8 mouse cellular contexts compared by ENCODE assay signal in the genomic region with DNA sequence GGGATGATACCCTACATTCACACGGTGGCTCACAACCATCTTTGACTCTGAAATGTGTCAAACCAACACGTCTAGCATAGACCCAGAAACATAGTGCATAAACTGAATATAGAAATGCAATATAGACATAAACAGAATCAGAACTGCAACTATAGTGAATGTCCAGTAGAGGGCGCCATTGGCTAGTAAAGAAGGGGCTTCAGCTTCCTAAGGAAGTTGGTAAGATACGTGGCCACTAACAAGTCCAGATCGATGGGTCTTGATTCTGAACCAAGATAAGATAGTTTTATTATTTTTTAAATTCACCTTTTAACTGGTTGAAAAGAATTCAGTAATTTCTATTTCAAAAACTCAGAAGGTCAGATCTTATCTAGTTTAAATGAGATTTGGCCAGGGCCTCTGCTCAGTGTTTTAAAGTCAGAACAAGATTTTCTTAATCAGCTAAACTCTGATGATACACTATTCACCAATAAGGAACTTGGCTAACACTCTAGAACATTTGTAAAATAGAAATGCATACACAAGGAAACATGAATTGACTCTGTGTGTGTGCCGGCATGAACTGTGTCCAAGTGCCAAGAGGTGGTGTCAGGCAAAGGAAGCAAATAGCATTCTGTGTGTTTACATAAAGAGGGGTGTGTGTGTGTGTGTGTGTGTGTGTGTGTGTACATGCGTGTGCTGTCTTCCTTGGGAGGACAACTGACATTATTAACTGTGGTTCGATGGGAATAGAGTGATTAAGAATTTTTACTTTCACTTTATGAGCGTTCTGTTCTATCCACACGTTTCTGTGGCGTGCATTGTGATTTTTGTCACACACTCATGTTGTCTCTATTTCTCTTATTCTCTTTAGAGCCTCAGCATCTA. TPM values are rescaled to one million over a fixed set of nuclear protein-coding genes. Genes with fewer than 3 reads are reported as not detected.
A peak's percentile ranks its signal among the peaks of the same experiment; 100 is the strongest.
DNase-seq lines count a peak whose midpoint lies in the region; ATAC-seq lines count a peak whose summit lies in the region.

No protein-coding gene starts in this region.

- DNase-seq in left cerebral cortex, adult 18-20 months (ENCODE audit: low spot score in 2 of 2) = peak; percentile 47 to 66
- DNase-seq in left cerebral cortex, adult 11 months (ENCODE audit: low spot score) = no peak
- peak; percentile 68 for DNase-seq in Muller cell, postnatal 12 days (ENCODE audit: inconsistent ontology term)
- peak; percentile 71 to 83 for DNase-seq in cerebellum, postnatal 10 days
- peak; percentile 62 for DNase-seq in limb, embryonic 11.5 days (ENCODE audit: low spot score)
- peak; percentile 86 for DNase-seq in midbrain, embryonic 14.5 days
- DNase-seq in thymus, postnatal 14 days = peak; percentile 66

- H3K27ac ChIP-seq in heart, embryonic 16.5 days (ENCODE audit: low read length) = no peak overlapping the region
- no peak overlapping the region for H3K27ac ChIP-seq in limb, embryonic 11.5 days (replicated peaks; ENCODE audit: low read depth, low read length)
- no peak overlapping the region for H3K27ac ChIP-seq in midbrain, embryonic 14.5 days (replicated peaks; ENCODE audit: low read depth, low read length)

- ATAC-seq in heart, embryonic 16.5 days (replicated peaks; ENCODE audit: extremely low read depth, insufficient read depth, low FRiP score) = 0 out of 2 replicates have a peak, but pooled peaks have one; percentile 37
- no peak for ATAC-seq in limb, embryonic 11.5 days (ENCODE audit: insufficient number of reproducible peaks, low FRiP score, low TSS enrichment, low read depth)
- ATAC-seq in midbrain, embryonic 14.5 days (ENCODE audit: low FRiP score, low TSS enrichment) = no peak

- peak overlapping the region; percentile 54 for H3K4me2 ChIP-seq in heart, embryonic 16.5 days (ENCODE audit: low read depth, low read length)
- no peak overlapping the region for H3K4me2 ChIP-seq in limb, embryonic 11.5 days (ENCODE audit: low read depth, severe bottlenecking)
- no peak overlapping the region for H3K4me2 ChIP-seq in midbrain, embryonic 14.5 days (ENCODE audit: low read length)

- H3K4me3 ChIP-seq in heart, embryonic 16.5 days (ENCODE audit: low read length) = peak overlapping the region; percentile 15
- no peak overlapping the region for H3K4me3 ChIP-seq in limb, embryonic 11.5 days (ENCODE audit: low read depth, low read length)
- H3K4me3 ChIP-seq in midbrain, embryonic 14.5 days (replicated peaks; ENCODE audit: low read depth, low read length) = no peak overlapping the region

- no peak overlapping the region; the same call in 1 of the 2 replicates for H3K9ac ChIP-seq in heart, embryonic 16.5 days (ENCODE audit: low read length)
- H3K9ac ChIP-seq in limb, embryonic 11.5 days (ENCODE audit: low read length) = no peak overlapping the region
- H3K9ac ChIP-seq in midbrain, embryonic 14.5 days (replicated peaks; ENCODE audit: low read length) = no peak overlapping the region

- H3K27me3 ChIP-seq in heart, embryonic 16.5 days (ENCODE audit: control insufficient read depth, insufficient read depth, low read length) = no peaks in the 10 kb centered on the region
- no peaks in the 10 kb centered on the region for H3K27me3 ChIP-seq in limb, embryonic 11.5 days (ENCODE audit: control insufficient read depth, insufficient read depth, low read length)
- H3K27me3 ChIP-seq in midbrain, embryonic 14.5 days (ENCODE audit: control insufficient read depth, insufficient read depth, low read length) = no peaks in the 10 kb centered on the region

- no peaks in the 10 kb centered on the region for H3K36me3 ChIP-seq in heart, embryonic 16.5 days (ENCODE audit: control insufficient read depth, insufficient read depth)
- no peaks in the 10 kb centered on the region for H3K36me3 ChIP-seq in limb, embryonic 11.5 days (ENCODE audit: control insufficient read depth, insufficient read depth, low read length)
- no peaks in the 10 kb centered on the region for H3K36me3 ChIP-seq in midbrain, embryonic 14.5 days (ENCODE audit: control insufficient read depth, insufficient read depth, low read length)

- 40% methylated on average over 11 of the region's 11 CpGs for whole genome bisulfite sequencing in heart, embryonic 16.5 days
- 52% methylated on average over 11 of the region's 11 CpGs for WGBS in limb, embryonic 11.5 days
- WGBS in midbrain, embryonic 14.5 days = 50% methylated on average over 11 of the region's 11 CpGs

- no peaks in the 10 kb centered on the region for H3K9me3 ChIP-seq in heart, embryonic 16.5 days (replicated peaks; ENCODE audit: control insufficient read depth, low read length)
- no peaks in the 10 kb centered on the region; the same call in 1 of the 2 replicates for H3K9me3 ChIP-seq in limb, embryonic 11.5 days (ENCODE audit: control insufficient read depth, low read length)
- H3K9me3 ChIP-seq in midbrain, embryonic 14.5 days (ENCODE audit: control insufficient read depth, low read length) = no peaks in the 10 kb centered on the region

- H3K4me1 ChIP-seq in heart, embryonic 16.5 days (ENCODE audit: control insufficient read depth, insufficient read depth, low read length) = no peaks in the 10 kb centered on the region
- H3K4me1 ChIP-seq in limb, embryonic 11.5 days (ENCODE audit: control insufficient read depth, insufficient read depth, low read length) = no peaks in the 10 kb centered on the region
- H3K4me1 ChIP-seq in midbrain, embryonic 14.5 days (ENCODE audit: control insufficient read depth, insufficient read depth, low read length) = no peaks in the 10 kb centered on the region

RNA-seq across cellular contexts. Expression of a gene that starts 19.9 kb away (rescaled TPM):
- 10 to 100 TPM; 87.5 to 93.3 TPM for total RNA-seq in left cerebral cortex, adult 18-20 months (2021)
- 48.6 and 50.3 TPM in 2 replicates for polyA plus RNA-seq in heart, embryonic 16.5 days (2015; fragmentation: Nextera tagmentation; extraction: Ambion mirVana)
- polyA plus RNA-seq in limb, embryonic 11.5 days (2014; fragmentation: Nextera tagmentation; extraction: Ambion mirVana) = 61.6 and 63.0 TPM in 2 replicates
- 76.2 and 102 TPM in 2 replicates for polyA plus RNA-seq in midbrain, embryonic 14.5 days (2014; fragmentation: Nextera tagmentation; extraction: Ambion mirVana)

RNA-seq across cellular contexts. Expression of a gene that starts 22.7 kb away (rescaled TPM):
- total RNA-seq in left cerebral cortex, adult 18-20 months (2021) = not detected
- polyA plus RNA-seq in heart, embryonic 16.5 days (2015; fragmentation: Nextera tagmentation; extraction: Ambion mirVana) = 2.3 and 2.8 TPM in 2 replicates
- not detected in 2 replicates for polyA plus RNA-seq in limb, embryonic 11.5 days (2014; fragmentation: Nextera tagmentation; extraction: Ambion mirVana)
- not detected in 2 replicates for polyA plus RNA-seq in midbrain, embryonic 14.5 days (2014; fragmentation: Nextera tagmentation; extraction: Ambion mirVana)

RNA-seq across cellular contexts. Expression of a gene that starts 27.0 kb away (rescaled TPM):
- total RNA-seq in left cerebral cortex, adult 18-20 months (2021) = 1 to 10 TPM in 1 of 2 experiments, under 1 TPM in 1; 0.63 to 1.3 TPM
- polyA plus RNA-seq in heart, embryonic 16.5 days (2015; fragmentation: Nextera tagmentation; extraction: Ambion mirVana) = 17.4 and 18.0 TPM in 2 replicates
- polyA plus RNA-seq in limb, embryonic 11.5 days (2014; fragmentation: Nextera tagmentation; extraction: Ambion mirVana) = 13.6 and 13.8 TPM in 2 replicates
- polyA plus RNA-seq in midbrain, embryonic 14.5 days (2014; fragmentation: Nextera tagmentation; extraction: Ambion mirVana) = 0.93 and 3.3 TPM in 2 replicates
